Mouse (Mus musculus): Measurements from ENCODE around the gene 4933406M09Rik.

- no peak for TF ChIP-seq CTCF (IDR thresholded peaks at IDR 0.05; ENCODE audit: borderline replicate concordance, extremely low read depth, insufficient read depth, insufficient read length)
- TF ChIP-seq POLR2A (IDR thresholded peaks at IDR 0.05; ENCODE audit: borderline replicate concordance, extremely low read depth, insufficient read depth, insufficient read length, poor library complexity, severe bottlenecking) = no peak
These were observed 8.1 kb downstream of the 4933406M09Rik start for GRCm38 (mm10) chr1:134393827-134394226.
